20 mouse cellular contexts compared by ENCODE assay signal in genomic region chr14:75005478-75006199, GRCm38 (mm10). TPM values are rescaled to one million over a fixed set of nuclear protein-coding genes. Genes with fewer than 3 reads are reported as not detected.
DNase-seq lines count a peak whose midpoint lies in the region; ATAC-seq and TF ChIP-seq lines count a peak whose summit lies in the region.
"Had no signal": no experiment of that assay in that cellular context is flagged by ENCODE, and none has a peak within 500 bp of the region (broad histone marks: within the 10 kb centered on the region; RNA-seq: fewer than 3 reads in every experiment).

No protein-coding gene starts in this region.

- dilution Hi-C loops in CH12.LX (cut with MboI; ENCODE audit: extremely low pct_ligation_motif_present, extremely low pct_unique_long_range_greater_than_20kb, low sequenced_read_pairs), result no loop called here

- DNase-seq in heart, postnatal 0 days (ENCODE audit: low spot score), result peak; percentile 30
- DNase-seq in heart, embryonic 10.5 days (ENCODE audit: low spot score), result no peak
- peak; percentile 86 for DNase-seq in CH12.LX (ENCODE audit: extremely low read depth)
- DNase-seq in induced T-regulatory cell, adult 2 months (ENCODE audit: low read depth), result peak; percentile 15
- no peak for DNase-seq in midbrain, embryonic 11.5 days (ENCODE audit: low spot score, missing footprints)
- DNase-seq in liver, result no peak
- DNase-seq: cerebellum, postnatal 10 days; gastrocnemius, adult 2 months; heart, adult 18-20 months; kidney, adult 8-10 months; kidney, postnatal 36 days; thymus, adult 2 months had no signal

- H3K4me2 ChIP-seq in heart, postnatal 0 days (ENCODE audit: low read depth, low read length), result no peak overlapping the region
- peak overlapping the region; percentile 12 for H3K4me2 ChIP-seq in CH12.LX (ENCODE audit: insufficient read depth, low read depth, poor library complexity, severe bottlenecking)
- no peak overlapping the region for H3K4me2 ChIP-seq in midbrain, embryonic 11.5 days
- H3K4me2 ChIP-seq: limb, embryonic 12.5 days; stomach, embryonic 15.5 days had no signal

- no peaks in the 10 kb centered on the region for H3K9me3 ChIP-seq in heart, postnatal 0 days (replicated peaks; ENCODE audit: control insufficient read depth, low read length)
- no peaks in the 10 kb centered on the region for H3K9me3 ChIP-seq in heart, embryonic 10.5 days
- H3K9me3 ChIP-seq in CH12.LX (replicated peaks; ENCODE audit: low read length), result no peaks in the 10 kb centered on the region
- no peaks in the 10 kb centered on the region for H3K9me3 ChIP-seq in midbrain, embryonic 11.5 days (ENCODE audit: control insufficient read depth, low read length)
- H3K9me3 ChIP-seq: hindbrain, embryonic 10.5 days; limb, embryonic 12.5 days; midbrain, embryonic 10.5 days; stomach, embryonic 15.5 days had no signal

- TF ChIP-seq CTCF in heart, postnatal 0 days (IDR thresholded peaks at IDR 0.05; ENCODE audit: low read depth), result no peak
- no peak for TF ChIP-seq CTCF in CH12.LX (conservative IDR thresholded peaks at IDR 0.05 in 1 of 2, IDR thresholded peaks at IDR 0.05 in 1 of 2; ENCODE audit: low read depth in 2 of 2, low read length in 2 of 2)

- no peak; the same call in none of the 2 replicates for TF ChIP-seq RAD21 in CH12.LX (IDR thresholded peaks at IDR 0.05; ENCODE audit: low read depth, low read length)

- no peak for ATAC-seq in heart, postnatal 0 days (ENCODE audit: insufficient read depth, low read depth)
- ATAC-seq in neutrophil, adult 5-6 weeks (ENCODE audit: extremely low read depth, insufficient number of reproducible peaks, low FRiP score, poor library complexity, severe bottlenecking), result peak; percentile 31; the same call in 1 of the 2 replicates
- no peak for ATAC-seq in midbrain, embryonic 11.5 days (ENCODE audit: low FRiP score)
- ATAC-seq: forebrain, embryonic 14.5 days; inflammation-experienced regulatory T-cells, adult 6 months had no signal

- H3K79me2 ChIP-seq in CH12.LX (replicated peaks; ENCODE audit: control insufficient read depth, extremely low read depth, insufficient read depth, poor library complexity, severe bottlenecking), result no peaks in the 10 kb centered on the region

- H3K27ac ChIP-seq in heart, postnatal 0 days (ENCODE audit: low read depth), result no peak overlapping the region
- H3K27ac ChIP-seq in heart, embryonic 10.5 days, result no peak overlapping the region
- peak overlapping the region; percentile 55 for H3K27ac ChIP-seq in CH12.LX (ENCODE audit: insufficient read depth, low read depth)
- H3K27ac ChIP-seq in midbrain, embryonic 11.5 days (ENCODE audit: low read depth, low read length), result no peak overlapping the region
- H3K27ac ChIP-seq: gastrocnemius, adult 2 months; hindbrain, embryonic 10.5 days; limb, embryonic 12.5 days; liver, embryonic 14.5 days; midbrain, embryonic 10.5 days; stomach, embryonic 15.5 days had no signal

- no peak for TF ChIP-seq EP300 in heart, postnatal 0 days (IDR thresholded peaks at IDR 0.05; ENCODE audit: low read depth)
- peak; percentile 97 for TF ChIP-seq EP300 in CH12.LX (IDR thresholded peaks at IDR 0.05; ENCODE audit: low read length)

- 0 out of 2 replicates have a peak, but pooled peaks have one; percentile 32 for TF ChIP-seq POLR2A in CH12.LX (IDR thresholded peaks at IDR 0.05; ENCODE audit: low read depth, low read length)

- no peak overlapping the region for H3K9ac ChIP-seq in heart, postnatal 0 days (replicated peaks; ENCODE audit: low read depth, low read length)
- H3K9ac ChIP-seq in CH12.LX (ENCODE audit: insufficient read depth, low read depth), result no peak overlapping the region
- no peak overlapping the region for H3K9ac ChIP-seq in midbrain, embryonic 11.5 days (ENCODE audit: low read length)
- H3K9ac ChIP-seq: limb, embryonic 12.5 days; liver, embryonic 14.5 days; stomach, embryonic 15.5 days had no signal

- in situ Hi-C loops in CH12.LX (cut with MboI; ENCODE audit: low pct_ligation_motif_present, low pct_unique_long_range_greater_than_20kb, low sequenced_read_pairs), result no loop called here

- H3K4me3 ChIP-seq in heart, postnatal 0 days (ENCODE audit: low read depth, low read length), result no peak overlapping the region
- no peak overlapping the region for H3K4me3 ChIP-seq in heart, embryonic 10.5 days
- H3K4me3 ChIP-seq in CH12.LX (replicated peaks in 1 of 3; ENCODE audit: low read depth in 2 of 3, low read length in 2 of 3, poor library complexity in 1 of 3), result no peak overlapping the region
- no peak overlapping the region for H3K4me3 ChIP-seq in midbrain, embryonic 11.5 days (ENCODE audit: low read depth, low read length)
- H3K4me3 ChIP-seq: gastrocnemius, adult 2 months; hindbrain, embryonic 10.5 days; limb, embryonic 12.5 days; midbrain, embryonic 10.5 days; stomach, embryonic 15.5 days had no signal

- no peaks in the 10 kb centered on the region for H3K36me3 ChIP-seq in heart, postnatal 0 days (replicated peaks; ENCODE audit: control insufficient read depth, insufficient read depth, low read length)
- no peaks in the 10 kb centered on the region for H3K36me3 ChIP-seq in heart, embryonic 10.5 days
- no peaks in the 10 kb centered on the region for H3K36me3 ChIP-seq in CH12.LX (replicated peaks in 1 of 2; ENCODE audit: control insufficient read depth in 1 of 2, insufficient read depth in 1 of 2, low read length in 1 of 2)
- no peaks in the 10 kb centered on the region for H3K36me3 ChIP-seq in midbrain, embryonic 11.5 days (ENCODE audit: control insufficient read depth, insufficient read depth, low read length)
- H3K36me3 ChIP-seq: hindbrain, embryonic 10.5 days; limb, embryonic 12.5 days; midbrain, embryonic 10.5 days; stomach, embryonic 15.5 days had no signal

- 85% methylated on average over 2 of the region's 2 CpGs for WGBS in heart, postnatal 0 days
- 66% methylated on average over 2 of the region's 2 CpGs for WGBS in heart, embryonic 10.5 days
- 75% methylated on average over 2 of the region's 2 CpGs for WGBS in midbrain, embryonic 11.5 days

- H3K27me3 ChIP-seq in heart, postnatal 0 days (ENCODE audit: control insufficient read depth, insufficient read depth, low read length), result no peaks in the 10 kb centered on the region
- H3K27me3 ChIP-seq in heart, embryonic 10.5 days (ENCODE audit: insufficient read depth, poor library complexity, severe bottlenecking), result no peaks in the 10 kb centered on the region
- H3K27me3 ChIP-seq in CH12.LX (replicated peaks), result no peaks in the 10 kb centered on the region
- no peaks in the 10 kb centered on the region for H3K27me3 ChIP-seq in midbrain, embryonic 11.5 days (ENCODE audit: control insufficient read depth, insufficient read depth, low read length)
- H3K27me3 ChIP-seq: limb, embryonic 12.5 days; stomach, embryonic 15.5 days had no signal

- H3K4me1 ChIP-seq in heart, postnatal 0 days (ENCODE audit: control insufficient read depth, insufficient read depth), result peaks cover 5% of the 10 kb centered on the region; the same call in 1 of the 2 replicates
- no peaks in the 10 kb centered on the region; the same call in 1 of the 2 replicates for H3K4me1 ChIP-seq in heart, embryonic 10.5 days
- peaks cover 13 to 52% of the 10 kb centered on the region in 2 experiments for H3K4me1 ChIP-seq in CH12.LX (ENCODE audit: control insufficient read depth in 1 of 2, insufficient read depth in 2 of 2)
- no peaks in the 10 kb centered on the region for H3K4me1 ChIP-seq in midbrain, embryonic 11.5 days (ENCODE audit: control insufficient read depth, insufficient read depth, low read length)
- H3K4me1 ChIP-seq: hindbrain, embryonic 10.5 days; limb, embryonic 12.5 days; midbrain, embryonic 10.5 days; stomach, embryonic 15.5 days had no signal

TF ChIP-seq in CH12.LX, 34 proteins besides CTCF, POLR2A, EP300 and RAD21 (continues in another document):
- TF ChIP-seq ETS1 (conservative IDR thresholded peaks at IDR 0.05; ENCODE audit: low read depth, low read length), result peak; percentile 88
- TF ChIP-seq ZNF384 (IDR thresholded peaks at IDR 0.05; ENCODE audit: low read depth, low read length), result no peak
- peak; percentile 85 for TF ChIP-seq MEF2A (IDR thresholded peaks at IDR 0.05; ENCODE audit: borderline replicate concordance, low read depth, low read length)
- no peak for TF ChIP-seq USF2 (conservative IDR thresholded peaks at IDR 0.05; ENCODE audit: low read depth, low read length)
- peak; percentile 17; the same call in 1 of the 2 replicates for TF ChIP-seq CHD2 (IDR thresholded peaks at IDR 0.05; ENCODE audit: low read length)
- TF ChIP-seq JUND (conservative IDR thresholded peaks at IDR 0.05; ENCODE audit: low read depth, low read length), result peak; percentile 80
- TF ChIP-seq SMC3 (IDR thresholded peaks at IDR 0.05; ENCODE audit: low read depth, low read length), result no peak
- TF ChIP-seq KAT2A (IDR thresholded peaks at IDR 0.05; ENCODE audit: insufficient replicate concordance, low read length), result no peak
- TF ChIP-seq MAZ (IDR thresholded peaks at IDR 0.05; ENCODE audit: low read depth, low read length), result peak; percentile 10; the same call in 1 of the 2 replicates
- TF ChIP-seq ZMIZ1 (IDR thresholded peaks at IDR 0.05; ENCODE audit: low read depth, low read length), result no peak
- TF ChIP-seq IRF4 (IDR thresholded peaks at IDR 0.05; ENCODE audit: low read depth, low read length), result peak; percentile 94
- TF ChIP-seq TBP (conservative IDR thresholded peaks at IDR 0.05; ENCODE audit: low read depth, low read length), result peak; percentile 70
- TF ChIP-seq TCF12 (IDR thresholded peaks at IDR 0.05; ENCODE audit: low read depth, low read length), result peak; percentile 27; the same call in 1 of the 2 replicates

RNA-seq across cellular contexts. Expression of gene Rubcnl, which starts 10.2 kb away (rescaled TPM):
- total RNA-seq in heart, postnatal 0 days (2014; rRNA removed; ENCODE audit: low replicate concordance), result 2.9 and 4.4 TPM in 2 replicates
- polyA plus RNA-seq in heart, postnatal 0 days (2015; fragmentation: Nextera tagmentation; extraction: Ambion mirVana), result 1.0 and 1.1 TPM in 2 replicates
- polyA plus RNA-seq in heart, embryonic 10.5 days (2016; fragmentation: Nextera tagmentation; extraction: Ambion mirVana), result 0.40 and 0.81 TPM in 2 replicates
- total RNA-seq in CH12.LX (2012; rRNA removed), result 23.5 and 24.9 TPM in 2 replicates
- total RNA-seq in CH12.LX (2014; rRNA removed), result 24.6 and 24.7 TPM in 2 replicates
- polyA plus RNA-seq in CH12.LX (2012; ENCODE audit: insufficient read length, low read depth), result 21.8 and 27.2 TPM in 2 replicates
- 80.9 and 83.6 TPM in 2 replicates for total RNA-seq in neutrophil, adult 5-6 weeks (2017)
- polyA plus RNA-seq in midbrain, embryonic 11.5 days (2014; fragmentation: Nextera tagmentation; extraction: Ambion mirVana), result 0.19 and 0.36 TPM in 2 replicates

RNA-seq across cellular contexts. Expression of gene Lrch1, which starts 58.0 kb away (rescaled TPM):
- 13.7 and 14.2 TPM in 2 replicates for total RNA-seq in heart, postnatal 0 days (2014; rRNA removed; ENCODE audit: low replicate concordance)
- 7.7 and 8.4 TPM in 2 replicates for polyA plus RNA-seq in heart, postnatal 0 days (2015; fragmentation: Nextera tagmentation; extraction: Ambion mirVana)
- 10.1 and 14.4 TPM in 2 replicates for polyA plus RNA-seq in heart, embryonic 10.5 days (2016; fragmentation: Nextera tagmentation; extraction: Ambion mirVana)
- total RNA-seq in CH12.LX (2012; rRNA removed), result 10.3 TPM in 2 replicates
- total RNA-seq in CH12.LX (2014; rRNA removed), result 12.8 and 14.1 TPM in 2 replicates
- 21.6 and 23.3 TPM in 2 replicates for polyA plus RNA-seq in CH12.LX (2012; ENCODE audit: insufficient read length, low read depth)
- 43.7 and 50.0 TPM in 2 replicates for total RNA-seq in neutrophil, adult 5-6 weeks (2017)
- 5.8 and 6.7 TPM in 2 replicates for polyA plus RNA-seq in midbrain, embryonic 11.5 days (2014; fragmentation: Nextera tagmentation; extraction: Ambion mirVana)

Comparison
In these comparisons a context has a peak if more than half of its experiments do, and no peak if none do; other contexts are left out.
1. DNase-seq: peak in heart, postnatal 0 days (single experiment), CH12.LX (single experiment) and induced T-regulatory cell, adult 2 months (single experiment); none in heart, embryonic 10.5 days (single experiment), midbrain, embryonic 11.5 days (single experiment) and liver (single experiment).
2. RNA of gene Rubcnl, which starts 10.2 kb away (polyA plus RNA-seq): 21.8 to 27.2 TPM in CH12.LX; 1.0 to 1.1 TPM in heart, postnatal 0 days, 0.40 to 0.81 TPM in heart, embryonic 10.5 days and 0.19 to 0.36 TPM in midbrain, embryonic 11.5 days; every median in the first group is over 10 times any median in the second.